Mouse (Mus musculus) heart, embryonic 16.5 days (tissue): ENCODE results near the gene Tpra1. TPM values are rescaled to one million over a fixed set of nuclear protein-coding genes. Genes with fewer than 3 reads are reported as not detected.

Experiments used
- ATAC-seq: fragments of 200-750 bp; cut with Nextera tagmentation; replicated peaks from 2 replicates; pipeline ENCODE4 v1.8.0; 2017; ENCODE audit warnings: moderate number of reproducible peaks; ENCODE audit not compliant: insufficient read depth, low FRiP score; ENCODE audit errors: extremely low read depth
- H3K27ac ChIP-seq: fragments of 300-500 bp; sonication (generic); 2 replicates; pipeline ENCODE4 v1.5.1; 2014; ENCODE audit warnings: mild to moderate bottlenecking, low read length, control low read depth, moderate library complexity
- H3K27me3 ChIP-seq: fragments of 300-500 bp; sonication (generic); 2 replicates; pipeline ENCODE4 v1.6.1; 2014; ENCODE audit warnings: low read length, mixed read lengths; ENCODE audit not compliant: control insufficient read depth, insufficient read depth
- H3K36me3 ChIP-seq: fragments of 300-500 bp; sonication (generic); 2 replicates; pipeline ENCODE4 v1.6.1; 2014; ENCODE audit not compliant: control insufficient read depth, insufficient read depth
- H3K4me1 ChIP-seq: fragments of 300-500 bp; sonication (generic); 2 replicates; pipeline ENCODE4 v1.6.1; 2014; ENCODE audit warnings: low read length, mixed read lengths; ENCODE audit not compliant: control insufficient read depth, insufficient read depth
- H3K4me2 ChIP-seq: fragments of 300-500 bp; sonication (generic); 2 replicates; pipeline ENCODE4 v1.6.1; 2014; ENCODE audit warnings: low read depth, mild to moderate bottlenecking, control low read depth, low read length
- H3K4me3 ChIP-seq: fragments of 300-500 bp; sonication (generic); 2 replicates; pipeline ENCODE4 v1.5.1; 2014; ENCODE audit warnings: mild to moderate bottlenecking, control low read depth, low read length
- H3K9ac ChIP-seq: fragments of 300-500 bp; sonication (generic); 2 replicates; pipeline ENCODE4 v1.6.1; 2014; ENCODE audit warnings: low read length, control low read depth
- H3K9me3 ChIP-seq: fragments of 300-500 bp; sonication (generic); replicated peaks from 2 replicates; pipeline ENCODE4 v1.6.1; 2016; ENCODE audit warnings: low read length; ENCODE audit not compliant: control insufficient read depth
- WGBS: fragments of 180-500 bp; shearing (Covaris S2); extraction: QIAGEN DNeasy Blood & Tissue Kit; methylation state at CpG from one replicate; pipeline ENCODE4 v1.1.7; 2014; 5-methylcytosine and 5-hydroxymethylcytosine counted together
- polyA plus RNA-seq: library from polyadenylated mRNA; unstranded; fragments of >200 nt; fragmentation: Nextera tagmentation; extraction: Ambion mirVana; gene quantifications from 2 replicates; pipeline ENCODE4 v1.2.1, GENCODE M21; 2015

Gene Tpra1
- polyA plus RNA-seq, 1 experiment from 2014 or later, result 58.0 TPM

GRCm38 (mm10) chr6:88928576-88928975 is 26.5 kb downstream of the Tpra1 start:
- 55% methylated on average over 5 of the region's 5 CpGs for WGBS
- peaks cover 41% of the 10 kb centered on the region for H3K4me1 ChIP-seq

DNA sequence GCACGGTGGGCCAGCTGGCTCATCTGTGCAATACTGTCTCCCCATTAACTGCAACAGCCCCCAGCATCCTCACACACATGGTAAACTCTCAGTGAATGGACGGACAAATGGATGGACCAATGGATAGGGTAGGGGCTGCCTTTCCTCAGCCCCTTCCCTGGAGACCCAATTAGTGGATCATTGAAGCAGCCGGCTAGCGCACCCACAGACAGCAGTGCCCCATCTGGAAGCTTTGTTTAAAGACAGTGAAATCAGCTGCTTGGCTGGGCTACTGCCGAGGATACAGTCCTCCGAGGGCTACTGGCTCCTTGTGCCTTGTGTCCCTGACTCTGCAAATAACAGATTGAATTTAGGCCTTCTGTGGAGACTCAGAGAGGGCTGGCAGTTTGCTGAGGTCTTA is 27.4 kb downstream of the Tpra1 start:
- H3K4me2 ChIP-seq, result no peak overlapping the region
- no peak overlapping the region for H3K27ac ChIP-seq
- H3K9ac ChIP-seq, result no peak overlapping the region
- H3K4me1 ChIP-seq, result peaks cover 39% of the 10 kb centered on the region
- H3K36me3 ChIP-seq, result no peaks in the 10 kb centered on the region
- no peak overlapping the region for H3K4me3 ChIP-seq
- ATAC-seq, result no peak
- H3K27me3 ChIP-seq, result no peaks in the 10 kb centered on the region
- WGBS, result 71% methylated on average over 6 of the region's 6 CpGs
- no peaks in the 10 kb centered on the region for H3K9me3 ChIP-seq

More at GRCm38 (mm10) chr6:88928576-88928975, 26.5 kb downstream of the Tpra1 start:
- ATAC-seq, result no peak
- Histone ChIP-seq H3K9ac (no peak overlapping the region), H3K27me3 (no peaks in the 10 kb centered on the region), H3K4me2 (no peak overlapping the region), H3K27ac (no peak overlapping the region), H3K4me3 (no peak overlapping the region), H3K9me3 (no peaks in the 10 kb centered on the region), H3K36me3 (no peaks in the 10 kb centered on the region)

DNA sequence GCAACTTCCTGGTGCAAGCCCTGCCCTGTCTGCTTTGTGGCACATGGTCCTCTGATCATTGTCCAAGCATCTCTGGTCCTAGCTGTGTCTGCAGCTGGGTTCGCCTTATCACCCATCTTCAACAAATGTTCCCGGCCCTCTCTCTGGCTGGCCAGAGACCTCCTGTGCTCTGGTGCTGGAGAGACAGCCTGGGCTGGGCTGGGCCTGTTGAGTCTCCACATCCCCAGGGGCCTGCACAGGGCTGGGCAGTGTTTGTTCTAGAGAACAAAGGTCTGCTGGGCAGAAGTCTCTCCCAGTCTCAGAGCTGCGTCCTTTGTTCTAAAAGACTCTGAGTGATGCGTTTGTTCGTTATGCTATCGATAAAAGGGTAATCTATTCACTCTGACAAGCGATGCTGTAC is 28.0 kb downstream of the Tpra1 start:
- H3K4me2 ChIP-seq, result no peak overlapping the region
- 68% methylated on average over 7 of the region's 7 CpGs for WGBS
- peaks cover 39% of the 10 kb centered on the region for H3K4me1 ChIP-seq
- H3K4me3 ChIP-seq, result no peak overlapping the region
- H3K9ac ChIP-seq, result no peak overlapping the region
- no peaks in the 10 kb centered on the region for H3K27me3 ChIP-seq
- no peak for ATAC-seq
- H3K27ac ChIP-seq, result no peak overlapping the region
- H3K36me3 ChIP-seq, result no peaks in the 10 kb centered on the region
- no peaks in the 10 kb centered on the region for H3K9me3 ChIP-seq

GRCm38 (mm10) chr6:88931449-88931848 is 29.4 kb downstream of the Tpra1 start:
- H3K4me1 ChIP-seq, result peaks cover 32% of the 10 kb centered on the region
- no peak for ATAC-seq
- H3K4me2 ChIP-seq, result no peak overlapping the region
- 76% methylated on average over 2 of the region's 2 CpGs for WGBS
- H3K27me3 ChIP-seq, result no peaks in the 10 kb centered on the region
- no peak overlapping the region for H3K27ac ChIP-seq
- H3K4me3 ChIP-seq, result no peak overlapping the region
- no peaks in the 10 kb centered on the region for H3K36me3 ChIP-seq
- H3K9me3 ChIP-seq, result no peaks in the 10 kb centered on the region
- H3K9ac ChIP-seq, result no peak overlapping the region

GRCm38 (mm10) chr6:88934132-88934531 is 32.1 kb downstream of the Tpra1 start:
- Histone ChIP-seq H3K9ac (no peak overlapping the region), H3K4me2 (no peak overlapping the region), H3K4me3 (no peak overlapping the region), H3K36me3 (no peaks in the 10 kb centered on the region), H3K27me3 (no peaks in the 10 kb centered on the region), H3K4me1 (peaks cover 31% of the 10 kb centered on the region), H3K9me3 (no peaks in the 10 kb centered on the region), H3K27ac (no peak overlapping the region)
- ATAC-seq, result no peak
- 39% methylated on average over 4 of the region's 4 CpGs for WGBS

GRCm38 (mm10) chr6:88934816-88935215 is 32.8 kb downstream of the Tpra1 start:
- Histone ChIP-seq H3K4me1 (peaks cover 34% of the 10 kb centered on the region), H3K36me3 (no peaks in the 10 kb centered on the region), H3K9me3 (no peaks in the 10 kb centered on the region), H3K27me3 (no peaks in the 10 kb centered on the region), H3K9ac (no peak overlapping the region), H3K4me3 (no peak overlapping the region), H3K27ac (no peak overlapping the region), H3K4me2 (no peak overlapping the region)
- WGBS, result 23% methylated on average over 4 of the region's 4 CpGs
- ATAC-seq, result no peak

GRCm38 (mm10) chr6:88935735-88936276 is 33.8 kb downstream of the Tpra1 start:
- no peak overlapping the region for H3K4me3 ChIP-seq
- no peak overlapping the region for H3K9ac ChIP-seq
- no peak for ATAC-seq
- 11% methylated on average over 4 of the region's 4 CpGs for WGBS
- no peaks in the 10 kb centered on the region for H3K36me3 ChIP-seq
- no peak overlapping the region for H3K27ac ChIP-seq
- H3K4me2 ChIP-seq, result no peak overlapping the region
- H3K27me3 ChIP-seq, result no peaks in the 10 kb centered on the region
- peaks cover 44% of the 10 kb centered on the region for H3K4me1 ChIP-seq
- no peaks in the 10 kb centered on the region for H3K9me3 ChIP-seq

DNA sequence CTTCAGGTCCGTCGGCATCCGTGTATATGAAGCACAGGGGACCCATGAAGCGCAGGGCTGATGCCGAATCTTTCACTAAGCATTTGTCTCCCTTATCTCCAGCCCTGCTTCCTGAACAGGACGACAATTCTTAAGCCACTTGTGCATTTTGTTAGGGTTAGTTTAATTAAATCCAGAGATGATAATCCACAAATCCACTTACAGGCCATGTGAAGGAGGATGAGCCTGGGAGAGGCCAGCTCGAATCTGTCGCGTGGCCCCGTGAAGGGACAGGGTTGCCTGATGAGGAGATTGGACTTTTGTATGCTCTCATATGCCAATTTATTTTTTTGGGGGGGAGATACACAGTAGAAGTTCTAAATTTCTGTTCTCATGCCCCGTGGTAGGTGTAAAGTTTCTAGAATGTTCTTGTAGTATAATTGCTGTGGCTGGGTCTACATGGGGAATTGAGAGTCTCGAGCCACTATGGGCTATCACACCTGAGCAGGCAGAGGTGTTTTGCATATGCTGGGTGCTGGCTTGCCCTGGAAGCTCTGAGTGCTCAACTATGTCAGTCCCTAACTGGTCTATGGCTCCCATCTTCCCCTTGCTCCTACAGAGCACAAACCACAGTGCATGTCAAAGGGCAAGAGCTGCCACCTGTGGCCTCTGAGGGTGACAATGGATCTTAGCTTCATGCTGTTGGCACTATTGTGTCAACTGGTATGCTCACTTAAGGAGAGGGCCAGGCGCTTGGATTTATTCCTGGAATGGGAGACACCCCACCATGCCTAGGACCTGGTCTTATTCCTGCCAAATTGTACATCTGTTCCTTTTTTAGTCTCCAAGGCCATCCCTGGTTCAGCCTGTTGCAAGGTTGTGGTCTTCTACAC is 34.5 kb downstream of the Tpra1 start:
- no peaks in the 10 kb centered on the region for H3K36me3 ChIP-seq
- peaks cover 52% of the 10 kb centered on the region for H3K4me1 ChIP-seq
- 68% methylated on average over 13 of the region's 13 CpGs for WGBS
- H3K4me2 ChIP-seq, result no peak overlapping the region
- no peak overlapping the region for H3K4me3 ChIP-seq
- ATAC-seq, result no peak
- no peaks in the 10 kb centered on the region for H3K9me3 ChIP-seq
- no peak overlapping the region for H3K9ac ChIP-seq
- no peaks in the 10 kb centered on the region for H3K27me3 ChIP-seq
- no peak overlapping the region for H3K27ac ChIP-seq

GRCm38 (mm10) chr6:88937214-88937549 is 35.1 kb downstream of the Tpra1 start:
- no peak overlapping the region for H3K27ac ChIP-seq
- no peak overlapping the region for H3K9ac ChIP-seq
- no peaks in the 10 kb centered on the region for H3K36me3 ChIP-seq
- no peaks in the 10 kb centered on the region for H3K9me3 ChIP-seq
- no peak for ATAC-seq
- WGBS, result 54% methylated on average over 4 of the region's 4 CpGs
- no peak overlapping the region for H3K4me3 ChIP-seq
- no peaks in the 10 kb centered on the region for H3K27me3 ChIP-seq
- peaks cover 54% of the 10 kb centered on the region for H3K4me1 ChIP-seq
- no peak overlapping the region for H3K4me2 ChIP-seq
